Mouse (Mus musculus): Measurements from ENCODE around the gene Oas1f. TPM values are rescaled to one million over a fixed set of nuclear protein-coding genes. Genes with fewer than 3 reads are reported as not detected.
"Not testable (repeated sequence)": the region's sequence is repeated elsewhere in the genome, so short reads cannot be mapped to it uniquely, and the experiment has no call there.

Oas1f gene
- polyA plus RNA-seq, 1 experiment from 2014 or later: not detected

DNA sequence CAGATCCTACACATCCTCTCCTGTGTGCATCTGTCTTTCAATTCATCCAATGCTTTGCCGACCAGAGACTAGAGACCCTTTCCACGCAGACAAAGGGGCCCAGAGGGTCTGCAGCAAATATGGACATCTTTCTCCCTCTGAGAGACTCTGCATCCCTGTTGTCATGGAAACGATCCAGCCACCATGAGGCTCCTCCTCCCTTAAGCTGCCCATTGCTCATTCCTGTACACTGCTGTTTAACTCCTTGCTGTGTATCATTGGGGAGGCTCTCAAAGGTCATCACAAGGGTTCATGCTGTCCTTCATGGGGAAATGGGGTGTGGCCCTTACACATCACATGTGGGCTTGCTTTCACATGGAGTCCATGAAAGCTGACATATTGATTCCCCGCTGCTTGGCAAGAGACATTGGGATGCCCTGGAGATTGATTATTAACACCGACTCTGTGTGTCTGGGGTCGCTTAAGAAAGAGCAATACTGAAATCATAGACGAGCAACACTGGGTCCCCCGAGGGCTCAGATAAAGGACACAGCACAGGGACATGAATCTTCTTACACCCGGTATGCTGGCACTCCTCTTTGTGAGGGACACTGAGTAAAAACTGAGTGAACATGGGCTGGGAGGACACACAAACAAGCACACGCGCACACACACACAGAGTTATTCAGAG, 48.2 kb downstream of the Oas1f start:
- Histone ChIP-seq H3K4me3 (ENCODE audit: low read depth, low read length) (no peak overlapping the region), H3K27me3 (ENCODE audit: insufficient read depth, low read length) (no peaks in the 10 kb centered on the region), H3K36me3 (replicated peaks; ENCODE audit: insufficient read depth, low read length) (no peaks in the 10 kb centered on the region), H3K9me3 (ENCODE audit: low read length) (no peaks in the 10 kb centered on the region), H3K4me1 (ENCODE audit: insufficient read depth) (no peaks in the 10 kb centered on the region), H3K27ac (ENCODE audit: low read depth) (no peak overlapping the region), H3K4me2 (ENCODE audit: low read depth, low read length) (no peak overlapping the region), H3K9ac (replicated peaks) (no peak overlapping the region)
- ATAC-seq (no peak), DNase-seq (no peak)
- no peak for TF ChIP-seq CTCF (IDR thresholded peaks at IDR 0.05; ENCODE audit: low read depth)
- TF ChIP-seq EP300 (IDR thresholded peaks at IDR 0.05; ENCODE audit: low read depth): no peak
- WGBS (ENCODE audit: insufficient replicate concordance): 80% methylated on average over 11 of the region's 11 CpGs

GRCm38 (mm10) chr5:120898307-120898706, 51.1 kb downstream of the Oas1f start:
- Histone ChIP-seq H3K4me1 (ENCODE audit: insufficient read depth) (no peaks in the 10 kb centered on the region), H3K27me3 (ENCODE audit: insufficient read depth, low read length) (no peaks in the 10 kb centered on the region), H3K4me2 (ENCODE audit: low read depth, low read length) (no peak overlapping the region), H3K9me3 (ENCODE audit: low read length) (no peaks in the 10 kb centered on the region), H3K27ac (ENCODE audit: low read depth) (no peak overlapping the region), H3K9ac (replicated peaks) (no peak overlapping the region), H3K4me3 (ENCODE audit: low read depth, low read length) (no peak overlapping the region), H3K36me3 (replicated peaks; ENCODE audit: insufficient read depth, low read length) (no peaks in the 10 kb centered on the region)
- DNase-seq (no peak), ATAC-seq (no peak)
- TF ChIP-seq EP300 (IDR thresholded peaks at IDR 0.05; ENCODE audit: low read depth) (no peak), CTCF (IDR thresholded peaks at IDR 0.05; ENCODE audit: low read depth) (no peak)
- 82% methylated on average over 6 of the region's 6 CpGs for WGBS (ENCODE audit: insufficient replicate concordance)

- no peak for TF ChIP-seq CTCF (IDR thresholded peaks at IDR 0.05; ENCODE audit: low read depth)
- no peak for TF ChIP-seq EP300 (IDR thresholded peaks at IDR 0.05; ENCODE audit: low read depth)
- Histone ChIP-seq H3K4me1 (ENCODE audit: insufficient read depth) (no peaks in the 10 kb centered on the region), H3K9ac (replicated peaks) (no peak overlapping the region), H3K4me3 (ENCODE audit: low read depth, low read length) (no peak overlapping the region), H3K9me3 (ENCODE audit: low read length) (no peaks in the 10 kb centered on the region), H3K36me3 (replicated peaks; ENCODE audit: insufficient read depth, low read length) (no peaks in the 10 kb centered on the region), H3K27me3 (ENCODE audit: insufficient read depth, low read length) (no peaks in the 10 kb centered on the region), H3K4me2 (ENCODE audit: low read depth, low read length) (no peak overlapping the region), H3K27ac (ENCODE audit: low read depth) (no peak overlapping the region)
- no peak for ATAC-seq
- no peak for DNase-seq
Measured at GRCm38 (mm10) chr5:120898726-120899125, 51.6 kb downstream of the Oas1f start.

DNA sequence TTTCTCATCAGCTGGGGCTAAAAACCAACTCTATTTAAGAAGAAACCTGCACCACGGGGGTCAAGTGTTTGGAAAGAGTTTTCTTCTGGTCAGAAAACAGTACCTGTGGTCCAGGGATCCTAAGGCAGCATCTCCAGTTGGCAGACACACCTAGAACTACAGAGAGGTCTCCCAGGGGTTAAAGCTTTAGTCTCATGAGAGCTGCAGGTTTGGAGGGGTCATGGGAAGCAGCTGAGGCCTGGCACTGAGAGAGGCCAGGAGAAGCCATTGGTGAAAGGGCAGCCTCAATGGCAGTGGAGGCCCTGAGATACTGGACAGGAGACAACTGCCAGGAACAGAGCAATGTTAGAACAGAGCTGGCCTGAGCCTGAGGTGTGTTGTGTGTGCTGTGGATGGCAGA, 53.5 kb downstream of the Oas1f start:
- Histone ChIP-seq H3K4me1 (ENCODE audit: insufficient read depth) (no peaks in the 10 kb centered on the region), H3K9ac (replicated peaks) (no peak overlapping the region), H3K4me3 (ENCODE audit: low read depth, low read length) (no peak overlapping the region), H3K4me2 (ENCODE audit: low read depth, low read length) (no peak overlapping the region), H3K9me3 (ENCODE audit: low read length) (no peaks in the 10 kb centered on the region), H3K27ac (ENCODE audit: low read depth) (no peak overlapping the region), H3K36me3 (replicated peaks; ENCODE audit: insufficient read depth, low read length) (no peaks in the 10 kb centered on the region), H3K27me3 (ENCODE audit: insufficient read depth, low read length) (no peaks in the 10 kb centered on the region)
- no peak for TF ChIP-seq CTCF (IDR thresholded peaks at IDR 0.05; ENCODE audit: low read depth)
- no peak for TF ChIP-seq EP300 (IDR thresholded peaks at IDR 0.05; ENCODE audit: low read depth)
- WGBS (ENCODE audit: insufficient replicate concordance): 50% methylated on average over 1 of the region's 1 CpGs
- ATAC-seq: no peak
- no peak for DNase-seq

DNA sequence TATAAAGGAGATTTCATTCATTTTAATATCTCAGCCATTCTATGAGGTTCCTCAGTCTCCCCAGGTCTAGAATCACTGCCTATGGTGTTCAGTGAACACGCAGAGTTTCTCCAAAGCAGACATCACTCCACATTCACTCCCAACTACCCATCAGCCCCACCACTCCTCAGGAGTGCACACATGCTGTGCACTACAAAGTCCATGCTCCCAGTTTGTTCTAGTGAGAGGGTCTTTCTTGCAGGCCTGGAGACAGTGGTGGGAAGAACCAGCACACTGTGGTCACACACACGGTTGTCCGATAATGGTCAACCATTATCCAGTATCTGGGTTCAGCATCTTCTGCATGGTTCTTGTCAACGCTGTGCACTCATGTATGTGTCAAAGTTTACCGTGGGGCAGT, 54.9 kb downstream of the Oas1f start:
- no peak for ATAC-seq

GRCm38 (mm10) chr5:120906791-120907733, 59.9 kb downstream of the Oas1f start, which contains the start of gene Oas1a:
Gene Oas1a, minus strand, starts transcription at chr5:120907521.
- peak; percentile 27; the same call in 1 of the 2 replicates for ATAC-seq
- not testable (repeated sequence) for H3K4me1 ChIP-seq (ENCODE audit: insufficient read depth); DNase-seq

More for the DNA sequence above, 54.9 kb downstream of the Oas1f start:
- H3K9me3 ChIP-seq (ENCODE audit: low read length): no peaks in the 10 kb centered on the region
- H3K9ac ChIP-seq (replicated peaks): no peak overlapping the region
- no peaks in the 10 kb centered on the region for H3K27me3 ChIP-seq (ENCODE audit: insufficient read depth, low read length)
- no peak overlapping the region for H3K4me3 ChIP-seq (ENCODE audit: low read depth, low read length)
- H3K4me1 ChIP-seq (ENCODE audit: insufficient read depth): no peaks in the 10 kb centered on the region
- TF ChIP-seq CTCF (IDR thresholded peaks at IDR 0.05; ENCODE audit: low read depth) (no peak), EP300 (IDR thresholded peaks at IDR 0.05; ENCODE audit: low read depth) (no peak)
- no peaks in the 10 kb centered on the region for H3K36me3 ChIP-seq (replicated peaks; ENCODE audit: insufficient read depth, low read length)
- 88% methylated on average over 5 of the region's 5 CpGs for WGBS (ENCODE audit: insufficient replicate concordance)
- no peak overlapping the region for H3K27ac ChIP-seq (ENCODE audit: low read depth)
- no peak overlapping the region for H3K4me2 ChIP-seq (ENCODE audit: low read depth, low read length)
- DNase-seq: no peak

More at GRCm38 (mm10) chr5:120906791-120907733, 59.9 kb downstream of the Oas1f start, which contains the start of gene Oas1a:
- not testable (repeated sequence) for H3K36me3 ChIP-seq (replicated peaks; ENCODE audit: insufficient read depth, low read length); H3K9me3 ChIP-seq (ENCODE audit: low read length); H3K27me3 ChIP-seq (ENCODE audit: insufficient read depth, low read length)
- peak within 1 kb of the TSS; percentile 53 for H3K9ac ChIP-seq (replicated peaks)
- H3K4me2 ChIP-seq (ENCODE audit: low read depth, low read length): peak within 1 kb of the TSS; percentile 61
- WGBS (ENCODE audit: insufficient replicate concordance): 35% methylated on average over 8 of the region's 12 CpGs
- H3K27ac ChIP-seq (ENCODE audit: low read depth): 0 out of 2 replicates have a peak within 1 kb of the TSS, but pooled peaks have one; percentile 29
- peak within 1 kb of the TSS; percentile 43 for H3K4me3 ChIP-seq (ENCODE audit: low read depth, low read length)

Small RNAs within 50 kb of the gene (microRNA-seq; reads per million reads assigned to microRNA genes)
- gene Gm22907: not detected

Other genes with a start within 250 kb of the Oas1f start
- gene Rita1, start 234.8 kb upstream of the Oas1f start, polyA plus RNA-seq (2015; fragmentation: Nextera tagmentation; extraction: Ambion mirVana): 3.1 and 3.4 TPM in 2 replicates
- 14.0 and 15.1 TPM in 2 replicates for gene Ddx54, start 234.6 kb upstream of the Oas1f start, polyA plus RNA-seq (2015; fragmentation: Nextera tagmentation; extraction: Ambion mirVana)
- not detected in 2 replicates for gene Cfap73, start 213.1 kb upstream of the Oas1f start, polyA plus RNA-seq (2015; fragmentation: Nextera tagmentation; extraction: Ambion mirVana)
- 0.20 and 0.36 TPM in 2 replicates for gene Rasal1, start 198.6 kb upstream of the Oas1f start, polyA plus RNA-seq (2015; fragmentation: Nextera tagmentation; extraction: Ambion mirVana)
- 0.23 and 0.25 TPM in 2 replicates for gene Dtx1, start 135.4 kb upstream of the Oas1f start, polyA plus RNA-seq (2015; fragmentation: Nextera tagmentation; extraction: Ambion mirVana)
- gene Oas2, start 97.5 kb upstream of the Oas1f start, polyA plus RNA-seq (2015; fragmentation: Nextera tagmentation; extraction: Ambion mirVana): 0.83 and 1.1 TPM in 2 replicates
- gene Oas3, start 69.7 kb upstream of the Oas1f start, polyA plus RNA-seq (2015; fragmentation: Nextera tagmentation; extraction: Ambion mirVana): 1.8 and 2.1 TPM in 2 replicates
- gene Oas1e, start 51.8 kb upstream of the Oas1f start, polyA plus RNA-seq (2015; fragmentation: Nextera tagmentation; extraction: Ambion mirVana): 0.15 and 0.20 TPM in 2 replicates
- 0.58 and 0.60 TPM in 2 replicates for gene Oas1c, start 34.9 kb upstream of the Oas1f start, polyA plus RNA-seq (2015; fragmentation: Nextera tagmentation; extraction: Ambion mirVana)
- gene Oas1h, start 14.1 kb downstream of the Oas1f start, polyA plus RNA-seq (2015; fragmentation: Nextera tagmentation; extraction: Ambion mirVana): not detected in 2 replicates
- gene Oas1g, start 40.2 kb downstream of the Oas1f start, polyA plus RNA-seq (2015; fragmentation: Nextera tagmentation; extraction: Ambion mirVana): 2.5 and 2.9 TPM in 2 replicates
- gene Oas1a, start 60.2 kb downstream of the Oas1f start, polyA plus RNA-seq (2015; fragmentation: Nextera tagmentation; extraction: Ambion mirVana): 5.8 and 6.9 TPM in 2 replicates
- gene Oas1d, start 67.2 kb downstream of the Oas1f start, polyA plus RNA-seq (2015; fragmentation: Nextera tagmentation; extraction: Ambion mirVana): not detected in 2 replicates
- gene Rph3a, start 162.7 kb downstream of the Oas1f start, polyA plus RNA-seq (2015; fragmentation: Nextera tagmentation; extraction: Ambion mirVana): 0.02 and 0.06 TPM in 2 replicates

All from liver, postnatal 0 days (tissue).